Mouse (Mus musculus) MEL (cell line): ENCODE measurements around the gene Efna2.

Source experiments
- CHD2 ChIP-seq: IDR thresholded peaks from 2 replicates; pipeline ENCODE4 v1.6.1; 2011; ENCODE audit warnings: low read length, improper control_type of control experiment
- CTCF ChIP-seq, 3 experiments: IDR thresholded peaks in 2 of 3; conservative IDR thresholded peaks in 1 of 3; 2 replicates each; pipeline ENCODE4 v1.5.1; 2011 to 2012; ENCODE audit warnings: low read length in 3 of 3, low read depth in 2 of 3, mild to moderate bottlenecking in 2 of 3, improper control_type of control experiment in 1 of 3, inconsistent platforms in 1 of 3, mixed read lengths in 1 of 3, moderate library complexity in 1 of 3; ENCODE audit not compliant: control insufficient read depth in 1 of 3, insufficient read depth in 1 of 3, poor library complexity in 1 of 3, severe bottlenecking in 1 of 3
- E2F4 ChIP-seq: IDR thresholded peaks from 2 replicates; pipeline ENCODE4 v1.6.1; 2011; ENCODE audit warnings: low read depth, low read length, improper control_type of control experiment, borderline replicate concordance
- EP300 ChIP-seq, 2 experiments: IDR thresholded peaks; 2 replicates each; pipeline ENCODE4 v1.6.1; 2011; ENCODE audit warnings: improper control_type of control experiment in 2 of 2, low read length in 2 of 2, low read depth in 1 of 2, mild to moderate bottlenecking in 1 of 2
- JUND ChIP-seq: IDR thresholded peaks from 2 replicates; pipeline ENCODE4 v1.6.1; 2011; ENCODE audit warnings: low read depth, mild to moderate bottlenecking, improper control_type of control experiment, low read length
- KAT2A ChIP-seq: conservative IDR thresholded peaks from 2 replicates; pipeline ENCODE4 v1.6.1; 2012; ENCODE audit warnings: low read depth, low read length, improper control_type of control experiment, inconsistent platforms
- MAX ChIP-seq: IDR thresholded peaks from 2 replicates; pipeline ENCODE4 v1.6.1; 2011; ENCODE audit warnings: low read length, improper control_type of control experiment
- MEF2A ChIP-seq: IDR thresholded peaks from 2 replicates; pipeline ENCODE4 v1.6.1; 2014; ENCODE audit warnings: low read depth, mild to moderate bottlenecking, inconsistent platforms, low read length, improper control_type of control experiment; ENCODE audit not compliant: poor library complexity, insufficient replicate concordance, severe bottlenecking; ENCODE audit errors: extremely low read depth
- MYB ChIP-seq: IDR thresholded peaks from 2 replicates; pipeline ENCODE4 v1.6.1; 2011; ENCODE audit warnings: mild to moderate bottlenecking, low read depth, low read length, improper control_type of control experiment
- MYC ChIP-seq: IDR thresholded peaks from 2 replicates; pipeline ENCODE4 v1.6.1; 2011; ENCODE audit warnings: low read depth, mild to moderate bottlenecking, low read length, improper control_type of control experiment, moderate library complexity
- RCOR1 ChIP-seq: IDR thresholded peaks from 2 replicates; pipeline ENCODE4 v1.6.1; 2012; ENCODE audit warnings: low read depth, mild to moderate bottlenecking, inconsistent platforms, low read length, improper control_type of control experiment
- UBTF ChIP-seq: IDR thresholded peaks from 2 replicates; pipeline ENCODE4 v1.6.1; 2012; ENCODE audit warnings: low read depth, mild to moderate bottlenecking, inconsistent platforms, low read length, improper control_type of control experiment, moderate library complexity, borderline replicate concordance; ENCODE audit not compliant: insufficient read depth
- USF1 ChIP-seq: IDR thresholded peaks from 2 replicates; pipeline ENCODE4 v1.6.1; 2014; ENCODE audit warnings: low read depth, mild to moderate bottlenecking, inconsistent platforms, low read length, improper control_type of control experiment, moderate library complexity

DNA sequence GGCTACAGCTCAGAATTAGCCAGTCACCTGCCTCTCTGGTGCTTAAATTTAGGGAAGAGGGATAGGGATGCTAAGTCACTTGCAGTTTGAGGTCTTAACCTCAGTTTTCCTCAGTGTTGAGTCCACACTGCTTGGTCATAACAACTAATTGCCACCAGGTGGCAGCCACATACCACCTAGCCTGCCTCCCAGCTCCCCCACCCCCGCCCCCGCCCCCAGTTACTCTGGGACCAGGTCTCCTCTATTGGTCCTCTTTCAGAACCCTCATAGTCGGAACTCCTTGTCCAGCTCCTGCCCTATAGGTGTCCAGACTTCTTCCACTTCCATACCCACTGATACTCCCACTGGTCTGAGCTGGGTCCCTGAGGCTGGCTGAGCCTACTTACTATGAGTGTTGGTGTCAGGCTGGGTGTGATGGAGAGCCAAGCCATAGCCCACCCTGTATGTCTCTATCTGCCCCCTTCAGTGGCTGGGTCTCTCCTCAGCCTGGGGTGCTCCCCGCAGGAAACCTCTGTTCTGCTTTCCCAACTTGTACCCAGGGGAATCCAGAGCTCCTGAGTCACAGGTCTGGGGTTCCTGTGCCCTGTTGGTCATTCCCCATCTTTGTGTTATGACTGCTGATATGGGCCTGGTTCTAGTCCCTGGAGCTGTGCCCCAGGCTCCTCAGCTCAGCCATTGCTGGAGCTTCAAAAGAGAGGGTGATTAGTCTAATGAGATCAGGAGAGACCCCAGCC, 3.6 kb upstream of the Efna2 start:
- no peak for TF ChIP-seq E2F4
- TF ChIP-seq CTCF (IDR thresholded peaks at IDR 0.05 in 2 of 3, conservative IDR thresholded peaks at IDR 0.05 in 1 of 3; ENCODE audit: control insufficient read depth in 1 of 3, insufficient read depth in 1 of 3, low read depth in 2 of 3, low read length in 3 of 3, poor library complexity in 1 of 3, severe bottlenecking in 1 of 3): peak; percentile 62 to 85 (median 77)
- TF ChIP-seq MYC: no peak
- no peak for TF ChIP-seq EP300 (IDR thresholded peaks at IDR 0.05; ENCODE audit: low read depth in 1 of 2, low read length in 2 of 2)
- no peak for TF ChIP-seq MYB
- TF ChIP-seq CHD2: no peak
- no peak for TF ChIP-seq MAX
- TF ChIP-seq UBTF: no peak
- no peak for TF ChIP-seq USF1
- no peak for TF ChIP-seq KAT2A
- TF ChIP-seq MEF2A: no peak
- TF ChIP-seq JUND: no peak
- no peak for TF ChIP-seq RCOR1
